Mouse (Mus musculus) hindbrain, embryonic 15.5 days (tissue): ENCODE results near the gene Nfia. TPM values are rescaled to one million over a fixed set of nuclear protein-coding genes. Genes with fewer than 3 reads are reported as not detected.

Experiments
- ATAC-seq: fragments of 200-750 bp; cut with Nextera tagmentation; 2 replicates; pipeline ENCODE4 v1.8.0; 2017; ENCODE audit warnings: low read depth, moderate number of reproducible peaks, moderate TSS enrichment; ENCODE audit not compliant: low FRiP score
- H3K27ac ChIP-seq: fragments of 300-500 bp; sonication (generic); replicated peaks from 2 replicates; pipeline ENCODE4 v1.5.1; 2015; ENCODE audit warnings: mild to moderate bottlenecking, inconsistent platforms
- H3K27me3 ChIP-seq: fragments of 300-500 bp; sonication (generic); 2 replicates; pipeline ENCODE4 v1.6.1; 2015; ENCODE audit warnings: control low read depth, inconsistent platforms
- H3K36me3 ChIP-seq: fragments of 300-500 bp; sonication (generic); 2 replicates; pipeline ENCODE4 v1.6.1; 2015; ENCODE audit warnings: control low read depth, inconsistent platforms
- H3K4me1 ChIP-seq: fragments of 300-500 bp; sonication (generic); replicated peaks from 2 replicates; pipeline ENCODE4 v1.6.1; 2015; ENCODE audit warnings: control low read depth, inconsistent platforms
- H3K4me2 ChIP-seq: fragments of 300-500 bp; sonication (generic); 2 replicates; pipeline ENCODE4 v1.6.1; 2015; ENCODE audit warnings: moderate library complexity, mild to moderate bottlenecking, inconsistent platforms
- H3K4me3 ChIP-seq: fragments of 300-500 bp; sonication (generic); 2 replicates; pipeline ENCODE4 v1.5.1; 2015; ENCODE audit warnings: mild to moderate bottlenecking, inconsistent platforms
- H3K9ac ChIP-seq: fragments of 300-500 bp; sonication (generic); 2 replicates; pipeline ENCODE4 v1.6.1; 2015; ENCODE audit warnings: inconsistent platforms
- H3K9me3 ChIP-seq: fragments of 300-500 bp; sonication (generic); 2 replicates; pipeline ENCODE4 v1.6.1; 2016; ENCODE audit warnings: control low read depth, inconsistent platforms
- WGBS: fragments of 180-500 bp; shearing (Covaris S2); methylation state at CpG from one replicate; pipeline ENCODE4 v1.1.7; 2015; 5-methylcytosine and 5-hydroxymethylcytosine counted together
- polyA plus RNA-seq: library from polyadenylated mRNA; unstranded; fragments of >200 nt; fragmentation: Nextera tagmentation; extraction: Ambion mirVana; gene quantifications from 2 replicates; pipeline ENCODE4 v1.2.1, GENCODE M21; 2015

The Nfia gene
- polyA plus RNA-seq, 1 experiment from 2014 or later, result 47.1 TPM

- Histone ChIP-seq H3K36me3 (no peaks in the 10 kb centered on the region), H3K27me3 (no peaks in the 10 kb centered on the region), H3K9me3 (no peaks in the 10 kb centered on the region), H3K4me3 (no peak overlapping the region), H3K27ac (0 out of 2 replicates have a peak overlapping the region, but pooled peaks have one; percentile 30), H3K4me1 (peaks cover 47% of the 10 kb centered on the region), H3K4me2 (no peak overlapping the region), H3K9ac (no peak overlapping the region)
- 0 out of 2 replicates have a peak, but pooled peaks have one; percentile 27 for ATAC-seq
- WGBS, result 32% methylated on average over 5 of the region's 5 CpGs
Observed at GRCm38 (mm10) chr4:98099433-98099832, 326.9 kb downstream of the Nfia start.

- Histone ChIP-seq H3K9me3 (no peaks in the 10 kb centered on the region), H3K4me1 (peaks cover 60% of the 10 kb centered on the region)
Observed at GRCm38 (mm10) chr4:98101153-98102096, 328.9 kb downstream of the Nfia start.

GRCm38 (mm10) chr4:98102625-98103336 is 330.2 kb downstream of the Nfia start:
- no peaks in the 10 kb centered on the region for H3K36me3 ChIP-seq
- no peaks in the 10 kb centered on the region for H3K27me3 ChIP-seq
- H3K4me1 ChIP-seq, result peaks cover 73% of the 10 kb centered on the region
- no peak overlapping the region for H3K4me3 ChIP-seq
- no peaks in the 10 kb centered on the region for H3K9me3 ChIP-seq
- no peak overlapping the region for H3K9ac ChIP-seq
- no peak for ATAC-seq
- H3K27ac ChIP-seq, result peak overlapping the region; percentile 47
- 55% methylated on average over 24 of the region's 24 CpGs for WGBS
- H3K4me2 ChIP-seq, result no peak overlapping the region

More at GRCm38 (mm10) chr4:98101153-98102096, 328.9 kb downstream of the Nfia start:
- WGBS, result 47% methylated on average over 10 of the region's 10 CpGs
- Histone ChIP-seq H3K27me3 (no peaks in the 10 kb centered on the region), H3K27ac (peak overlapping the region; percentile 7; the same call in 1 of the 2 replicates), H3K4me2 (no peak overlapping the region), H3K36me3 (no peaks in the 10 kb centered on the region), H3K9ac (no peak overlapping the region), H3K4me3 (no peak overlapping the region)
- ATAC-seq, result no peak

GRCm38 (mm10) chr4:98103337-98103666 is 330.8 kb downstream of the Nfia start:
- Histone ChIP-seq H3K27me3 (no peaks in the 10 kb centered on the region), H3K4me2 (no peak overlapping the region), H3K27ac (peak overlapping the region; percentile 47), H3K4me1 (peaks cover 79% of the 10 kb centered on the region), H3K36me3 (no peaks in the 10 kb centered on the region), H3K4me3 (no peak overlapping the region), H3K9me3 (no peaks in the 10 kb centered on the region), H3K9ac (no peak overlapping the region)
- no peak for ATAC-seq
- 46% methylated on average over 2 of the region's 2 CpGs for WGBS

GRCm38 (mm10) chr4:98104161-98104560 is 331.6 kb downstream of the Nfia start:
- Histone ChIP-seq H3K4me3 (no peak overlapping the region), H3K9me3 (no peaks in the 10 kb centered on the region), H3K36me3 (no peaks in the 10 kb centered on the region), H3K4me1 (peaks cover 83% of the 10 kb centered on the region), H3K27me3 (no peaks in the 10 kb centered on the region), H3K9ac (no peak overlapping the region), H3K27ac (0 out of 2 replicates have a peak overlapping the region, but pooled peaks have one; percentile 47), H3K4me2 (no peak overlapping the region)
- no peak for ATAC-seq
- WGBS, result 85% methylated on average over 8 of the region's 8 CpGs

GRCm38 (mm10) chr4:98104911-98105702 is 332.6 kb downstream of the Nfia start:
- Histone ChIP-seq H3K9ac (no peak overlapping the region), H3K4me2 (no peak overlapping the region), H3K27me3 (no peaks in the 10 kb centered on the region), H3K4me1 (peaks cover 78% of the 10 kb centered on the region), H3K36me3 (no peaks in the 10 kb centered on the region), H3K9me3 (no peaks in the 10 kb centered on the region), H3K27ac (0 out of 2 replicates have a peak overlapping the region, but pooled peaks have one; percentile 6), H3K4me3 (no peak overlapping the region)
- ATAC-seq, result no peak
- WGBS, result 65% methylated on average over 9 of the region's 9 CpGs

GRCm38 (mm10) chr4:98105971-98106370 is 333.4 kb downstream of the Nfia start:
- Histone ChIP-seq H3K36me3 (no peaks in the 10 kb centered on the region), H3K27ac (peak overlapping the region; percentile 79; the same call in 1 of the 2 replicates), H3K4me1 (peaks cover 72% of the 10 kb centered on the region), H3K4me3 (no peak overlapping the region), H3K9me3 (no peaks in the 10 kb centered on the region), H3K9ac (no peak overlapping the region), H3K27me3 (no peaks in the 10 kb centered on the region), H3K4me2 (peak overlapping the region; percentile 36)
- ATAC-seq, result no peak
- WGBS, result 36% methylated on average over 6 of the region's 6 CpGs

GRCm38 (mm10) chr4:98106445-98107092 is 334.0 kb downstream of the Nfia start:
- WGBS, result 21% methylated on average over 14 of the region's 14 CpGs
- H3K27ac ChIP-seq, result peak overlapping the region; percentile 79
- no peaks in the 10 kb centered on the region for H3K9me3 ChIP-seq
- H3K4me2 ChIP-seq, result peak overlapping the region; percentile 36
- no peak for ATAC-seq
- no peaks in the 10 kb centered on the region for H3K27me3 ChIP-seq
- no peaks in the 10 kb centered on the region for H3K36me3 ChIP-seq
- peaks cover 66% of the 10 kb centered on the region for H3K4me1 ChIP-seq
- no peak overlapping the region for H3K9ac ChIP-seq
- H3K4me3 ChIP-seq, result no peak overlapping the region

- ATAC-seq, result no peak
- Histone ChIP-seq H3K27me3 (no peaks in the 10 kb centered on the region), H3K4me3 (no peak overlapping the region), H3K9me3 (no peaks in the 10 kb centered on the region), H3K36me3 (no peaks in the 10 kb centered on the region), H3K4me2 (peak overlapping the region; percentile 36), H3K9ac (no peak overlapping the region), H3K4me1 (peaks cover 62% of the 10 kb centered on the region), H3K27ac (peak overlapping the region; percentile 79)
- 9% methylated on average over 4 of the region's 4 CpGs for WGBS
Observed at GRCm38 (mm10) chr4:98107093-98107453, 334.5 kb downstream of the Nfia start.

GRCm38 (mm10) chr4:98107936-98108675 is 335.6 kb downstream of the Nfia start:
- 6% methylated on average over 9 of the region's 9 CpGs for WGBS
- Histone ChIP-seq H3K4me1 (peaks cover 56% of the 10 kb centered on the region), H3K27me3 (no peaks in the 10 kb centered on the region), H3K36me3 (no peaks in the 10 kb centered on the region), H3K9ac (no peak overlapping the region), H3K4me3 (no peak overlapping the region), H3K27ac (peak overlapping the region; percentile 79), H3K9me3 (no peaks in the 10 kb centered on the region), H3K4me2 (peak overlapping the region; percentile 34)
- no peak for ATAC-seq

- peak; percentile 92 for ATAC-seq
- no peaks in the 10 kb centered on the region for H3K27me3 ChIP-seq
- peak overlapping the region; percentile 79 for H3K27ac ChIP-seq
- H3K36me3 ChIP-seq, result no peaks in the 10 kb centered on the region
- no peaks in the 10 kb centered on the region for H3K9me3 ChIP-seq
- H3K9ac ChIP-seq, result no peak overlapping the region
- peaks cover 51% of the 10 kb centered on the region for H3K4me1 ChIP-seq
- H3K4me2 ChIP-seq, result peak overlapping the region; percentile 34
- 3% methylated on average over 4 of the region's 4 CpGs for WGBS
- H3K4me3 ChIP-seq, result no peak overlapping the region
Observed at GRCm38 (mm10) chr4:98108676-98109016, 336.1 kb downstream of the Nfia start.
